ENCODE assay signal across 9 mouse cellular contexts in the genomic region with DNA sequence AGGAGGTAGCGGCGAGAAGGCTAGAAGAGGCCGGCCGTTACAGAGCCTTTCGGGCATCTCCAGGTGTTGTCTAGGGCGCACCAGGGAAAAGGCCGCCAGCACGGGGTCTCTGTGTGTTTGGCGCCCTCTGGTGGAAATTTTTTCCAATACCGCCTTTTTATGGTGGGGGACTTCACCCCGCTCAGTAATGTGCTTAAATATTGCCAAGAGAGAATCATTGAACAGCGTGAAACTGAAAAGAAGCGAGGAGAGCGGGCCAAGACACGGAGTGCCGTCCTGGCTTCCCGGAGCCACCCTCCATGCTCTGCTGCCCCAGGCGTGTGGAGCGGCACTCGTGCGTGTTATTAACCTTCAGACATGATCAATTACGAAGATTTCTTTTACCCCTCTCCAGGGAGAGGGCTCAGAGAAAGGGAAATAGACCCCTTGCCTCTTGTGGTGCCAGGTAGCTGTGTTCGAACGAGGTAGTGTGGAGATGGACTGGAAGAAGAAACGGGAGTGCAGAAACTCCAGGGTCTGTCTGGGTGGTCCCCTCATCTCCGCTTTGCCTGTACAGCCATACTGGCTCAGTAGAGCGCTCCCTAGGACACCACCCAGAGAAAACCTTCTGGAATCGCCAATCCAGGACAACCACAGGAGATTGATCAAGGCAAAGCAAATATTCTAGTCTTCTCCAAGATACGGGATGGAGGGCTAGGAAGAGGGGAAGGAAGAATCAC. TPM values are rescaled to one million over a fixed set of nuclear protein-coding genes. Genes with fewer than 3 reads are reported as not detected.
A peak's percentile ranks its signal among the peaks of the same experiment; 100 is the strongest.
DNase-seq lines count a peak whose midpoint lies in the region; ATAC-seq lines count a peak whose summit lies in the region.
"Had no signal": no experiment of that assay in that cellular context is flagged by ENCODE, and none has a peak within 500 bp of the region (broad histone marks: within the 10 kb centered on the region; RNA-seq: fewer than 3 reads in every experiment).

No protein-coding gene starts in this region.

- H3K36me3 ChIP-seq in intestine, embryonic 14.5 days (ENCODE audit: control insufficient read depth, insufficient read depth, low read length) = no peaks in the 10 kb centered on the region
- H3K36me3 ChIP-seq in intestine, embryonic 16.5 days (ENCODE audit: control insufficient read depth, insufficient read depth, low read length) = no peaks in the 10 kb centered on the region
- H3K36me3 ChIP-seq in embryonic facial prominence, embryonic 12.5 days = no peaks in the 10 kb centered on the region
- no peaks in the 10 kb centered on the region for H3K36me3 ChIP-seq in hindbrain, embryonic 11.5 days (ENCODE audit: control insufficient read depth, insufficient read depth, low read length)
- no peaks in the 10 kb centered on the region for H3K36me3 ChIP-seq in midbrain, embryonic 15.5 days (replicated peaks)
- H3K36me3 ChIP-seq: liver, embryonic 13.5 days had no signal

- no peak overlapping the region for H3K4me2 ChIP-seq in intestine, embryonic 14.5 days (ENCODE audit: low read length)
- H3K4me2 ChIP-seq in intestine, embryonic 16.5 days (ENCODE audit: low read depth, low read length) = no peak overlapping the region
- H3K4me2 ChIP-seq in embryonic facial prominence, embryonic 12.5 days (replicated peaks) = peak overlapping the region; percentile 27
- 0 out of 2 replicates have a peak overlapping the region, but pooled peaks have one; percentile 13 for H3K4me2 ChIP-seq in hindbrain, embryonic 11.5 days (replicated peaks; ENCODE audit: low read depth, low read length)
- H3K4me2 ChIP-seq in midbrain, embryonic 15.5 days = peak overlapping the region; percentile 55

- intact Hi-C loops in left cerebral cortex, postnatal 4 days (cut with DNase I) = loop anchor here (5.0 to 10.0 kb wide), 2 partner anchors 924 to 974 kb away; no protein-coding TSS in a partner anchor

- no peaks in the 10 kb centered on the region for H3K9me3 ChIP-seq in intestine, embryonic 14.5 days (ENCODE audit: control insufficient read depth, low read length)
- H3K9me3 ChIP-seq in intestine, embryonic 16.5 days (ENCODE audit: control insufficient read depth, low read length) = no peaks in the 10 kb centered on the region
- no peaks in the 10 kb centered on the region for H3K9me3 ChIP-seq in embryonic facial prominence, embryonic 12.5 days
- H3K9me3 ChIP-seq in hindbrain, embryonic 11.5 days (ENCODE audit: control insufficient read depth, low read length) = no peaks in the 10 kb centered on the region
- no peaks in the 10 kb centered on the region for H3K9me3 ChIP-seq in midbrain, embryonic 15.5 days
- H3K9me3 ChIP-seq: liver, embryonic 13.5 days had no signal

- no peak overlapping the region for H3K4me3 ChIP-seq in intestine, embryonic 14.5 days (ENCODE audit: low read depth, low read length)
- no peak overlapping the region for H3K4me3 ChIP-seq in intestine, embryonic 16.5 days (ENCODE audit: low read length)
- H3K4me3 ChIP-seq in embryonic facial prominence, embryonic 12.5 days = peak overlapping the region; percentile 28; the same call in 1 of the 2 replicates
- H3K4me3 ChIP-seq in hindbrain, embryonic 11.5 days (ENCODE audit: low read depth, low read length) = peak overlapping the region; percentile 41; the same call in 1 of the 2 replicates
- H3K4me3 ChIP-seq in midbrain, embryonic 15.5 days = peak overlapping the region; percentile 49
- H3K4me3 ChIP-seq: liver, embryonic 13.5 days had no signal

- ATAC-seq in intestine, embryonic 14.5 days (replicated peaks; ENCODE audit: low FRiP score, low TSS enrichment, low read depth) = no peak
- ATAC-seq in intestine, embryonic 16.5 days = no peak
- ATAC-seq in embryonic facial prominence, embryonic 12.5 days (ENCODE audit: insufficient number of reproducible peaks, insufficient read depth, low FRiP score, low TSS enrichment) = no peak
- ATAC-seq in hindbrain, embryonic 11.5 days (ENCODE audit: low FRiP score) = peak; percentile 56
- peak; percentile 53 for ATAC-seq in midbrain, embryonic 15.5 days (replicated peaks)

- H3K27me3 ChIP-seq in intestine, embryonic 14.5 days (replicated peaks; ENCODE audit: control insufficient read depth, insufficient read depth, low read length) = peaks cover 87% of the 10 kb centered on the region
- H3K27me3 ChIP-seq in intestine, embryonic 16.5 days (replicated peaks; ENCODE audit: control insufficient read depth, insufficient read depth, low read length) = peaks cover 75% of the 10 kb centered on the region
- peaks cover 81% of the 10 kb centered on the region for H3K27me3 ChIP-seq in embryonic facial prominence, embryonic 12.5 days
- peaks cover 77% of the 10 kb centered on the region for H3K27me3 ChIP-seq in hindbrain, embryonic 11.5 days (ENCODE audit: control insufficient read depth, insufficient read depth, low read length)
- peaks cover 34% of the 10 kb centered on the region for H3K27me3 ChIP-seq in midbrain, embryonic 15.5 days (replicated peaks)

- 2% methylated on average over 29 of the region's 29 CpGs for WGBS in intestine, embryonic 14.5 days
- WGBS in intestine, embryonic 16.5 days = 2% methylated on average over 29 of the region's 29 CpGs
- under 1% methylated on average over 29 of the region's 29 CpGs for WGBS in embryonic facial prominence, embryonic 12.5 days
- 2% methylated on average over 29 of the region's 29 CpGs for WGBS in hindbrain, embryonic 11.5 days
- 1% methylated on average over 29 of the region's 29 CpGs for WGBS in midbrain, embryonic 15.5 days

- no peak overlapping the region for H3K9ac ChIP-seq in intestine, embryonic 14.5 days (ENCODE audit: low read length)
- no peak overlapping the region for H3K9ac ChIP-seq in intestine, embryonic 16.5 days (ENCODE audit: low read depth, low read length)
- H3K9ac ChIP-seq in embryonic facial prominence, embryonic 12.5 days = no peak overlapping the region
- no peak overlapping the region for H3K9ac ChIP-seq in hindbrain, embryonic 11.5 days (ENCODE audit: low read depth, low read length)
- H3K9ac ChIP-seq in midbrain, embryonic 15.5 days = peak overlapping the region; percentile 59
- H3K9ac ChIP-seq: liver, embryonic 13.5 days had no signal

- peak; percentile 87 for DNase-seq in intestine, embryonic 14.5 days (ENCODE audit: low spot score)
- DNase-seq in NIH3T3 (ENCODE audit: low read depth) = peak; percentile 65
- DNase-seq in hindbrain, embryonic 11.5 days (ENCODE audit: low spot score) = peak; percentile 90
- peak; percentile 77 for DNase-seq in left cerebral cortex, postnatal 4 days
- DNase-seq in thymus, postnatal 10 days (ENCODE audit: low spot score in 2 of 2) = peak; percentile 11 to 63
- DNase-seq: liver, embryonic 13.5 days had no signal

- peaks cover 3% of the 10 kb centered on the region; the same call in 1 of the 2 replicates for H3K4me1 ChIP-seq in intestine, embryonic 14.5 days (replicated peaks; ENCODE audit: control insufficient read depth, insufficient read depth, low read length)
- H3K4me1 ChIP-seq in intestine, embryonic 16.5 days (ENCODE audit: control insufficient read depth, insufficient read depth, low read length) = peaks cover 6% of the 10 kb centered on the region; the same call in 1 of the 2 replicates
- H3K4me1 ChIP-seq in embryonic facial prominence, embryonic 12.5 days = peaks cover 34% of the 10 kb centered on the region
- peaks cover under 1% of the 10 kb centered on the region; the same call in 1 of the 2 replicates for H3K4me1 ChIP-seq in hindbrain, embryonic 11.5 days (replicated peaks; ENCODE audit: control insufficient read depth, insufficient read depth, low read length)
- peaks cover 24% of the 10 kb centered on the region for H3K4me1 ChIP-seq in midbrain, embryonic 15.5 days

- H3K27ac ChIP-seq in intestine, embryonic 14.5 days (ENCODE audit: low read depth) = no peak overlapping the region
- H3K27ac ChIP-seq in intestine, embryonic 16.5 days (ENCODE audit: low read length) = no peak overlapping the region
- no peak overlapping the region for H3K27ac ChIP-seq in embryonic facial prominence, embryonic 12.5 days
- peak overlapping the region; percentile 79 for H3K27ac ChIP-seq in hindbrain, embryonic 11.5 days (ENCODE audit: low read depth, low read length)
- H3K27ac ChIP-seq in midbrain, embryonic 15.5 days = peak overlapping the region; percentile 91
- H3K27ac ChIP-seq: liver, embryonic 13.5 days had no signal

RNA-seq across cellular contexts. Expression of a gene that starts 8.4 kb away (rescaled TPM):
- 0.16 TPM in 1 of 2 replicates, not detected in the other for polyA plus RNA-seq in intestine, embryonic 14.5 days (2014; fragmentation: Nextera tagmentation; extraction: Ambion mirVana)
- polyA plus RNA-seq in intestine, embryonic 16.5 days (2015; fragmentation: Nextera tagmentation; extraction: Ambion mirVana) = 0.15 and 0.18 TPM in 2 replicates
- 0.96 and 2.2 TPM in 2 replicates for polyA plus RNA-seq in embryonic facial prominence, embryonic 12.5 days (2016; fragmentation: Nextera tagmentation; extraction: Ambion mirVana)
- 11.8 and 16.6 TPM in 2 replicates for polyA plus RNA-seq in hindbrain, embryonic 11.5 days (2014; fragmentation: Nextera tagmentation; extraction: Ambion mirVana)
- total RNA-seq in left cerebral cortex, postnatal 4 days (2021) = 100 to 1,000 TPM; 108 to 166 TPM
- polyA plus RNA-seq in midbrain, embryonic 15.5 days (2015; fragmentation: Nextera tagmentation; extraction: Ambion mirVana) = 112 and 128 TPM in 2 replicates

RNA-seq across cellular contexts. Expression of a gene that starts 52.6 kb away (rescaled TPM):
- 0.88 and 1.9 TPM in 2 replicates for polyA plus RNA-seq in intestine, embryonic 14.5 days (2014; fragmentation: Nextera tagmentation; extraction: Ambion mirVana)
- 0.42 and 0.78 TPM in 2 replicates for polyA plus RNA-seq in intestine, embryonic 16.5 days (2015; fragmentation: Nextera tagmentation; extraction: Ambion mirVana)
- polyA plus RNA-seq in embryonic facial prominence, embryonic 12.5 days (2016; fragmentation: Nextera tagmentation; extraction: Ambion mirVana) = 2.1 and 2.4 TPM in 2 replicates
- 1.2 and 2.1 TPM in 2 replicates for polyA plus RNA-seq in hindbrain, embryonic 11.5 days (2014; fragmentation: Nextera tagmentation; extraction: Ambion mirVana)
- total RNA-seq in left cerebral cortex, postnatal 4 days (2021) = 1 to 10 TPM; 1.6 to 3.9 TPM
- polyA plus RNA-seq in midbrain, embryonic 15.5 days (2015; fragmentation: Nextera tagmentation; extraction: Ambion mirVana) = 2.8 TPM in 2 replicates
- polyA plus RNA-seq: liver, embryonic 13.5 days had no signal

Comparison
In these comparisons a context has a peak if more than half of its experiments do, and no peak if none do; other contexts are left out.
1. ATAC-seq: peak in hindbrain, embryonic 11.5 days (single experiment) and midbrain, embryonic 15.5 days (single experiment); none in intestine, embryonic 14.5 days (single experiment), intestine, embryonic 16.5 days (single experiment) and embryonic facial prominence, embryonic 12.5 days (single experiment).
2. DNase-seq: peak in every context shown above with its lines; median percentile 90 in hindbrain, embryonic 11.5 days; 87 in intestine, embryonic 14.5 days; 77 in left cerebral cortex, postnatal 4 days; 65 in NIH3T3; 37 in thymus, postnatal 10 days.
3. H3K27ac ChIP-seq: peak in hindbrain, embryonic 11.5 days (single experiment) and midbrain, embryonic 15.5 days (single experiment); none in intestine, embryonic 14.5 days (single experiment), intestine, embryonic 16.5 days (single experiment) and embryonic facial prominence, embryonic 12.5 days (single experiment).
4. H3K4me2 ChIP-seq: peak in embryonic facial prominence, embryonic 12.5 days (single experiment), hindbrain, embryonic 11.5 days (single experiment) and midbrain, embryonic 15.5 days (single experiment); none in intestine, embryonic 14.5 days (single experiment) and intestine, embryonic 16.5 days (single experiment).
5. H3K4me3 ChIP-seq: peak in embryonic facial prominence, embryonic 12.5 days (single experiment), hindbrain, embryonic 11.5 days (single experiment) and midbrain, embryonic 15.5 days (single experiment); none in intestine, embryonic 14.5 days (single experiment) and intestine, embryonic 16.5 days (single experiment).